Mouse (Mus musculus): ENCODE measurements at regions not wholly inside any gene's neighbourhood (a gene's known extent, or its start where the extent isn't known, plus 50 kb on each side); places are given as distances from the start of the nearest gene placed in this dataset.

DNA sequence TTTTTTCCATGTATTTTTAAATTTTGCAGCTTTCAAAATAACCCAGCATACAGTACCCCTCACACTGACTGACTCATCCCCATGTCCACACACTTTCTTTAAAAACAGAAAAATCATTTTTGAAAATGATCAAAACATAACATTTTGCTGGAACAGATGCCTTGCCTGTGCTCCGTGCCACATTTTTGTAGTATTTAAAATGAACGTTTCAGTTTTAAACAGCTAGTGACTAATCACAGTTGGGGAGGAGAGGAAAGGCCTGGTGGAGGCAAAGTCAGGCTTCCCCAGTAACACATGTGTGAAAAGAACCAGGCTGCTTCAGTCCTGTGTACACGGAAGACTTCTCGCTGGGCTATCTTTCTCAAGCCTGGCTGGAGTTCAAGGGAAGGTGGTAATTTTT lies 644.5 kb downstream of the Inhba start:
- DNase-seq (ENCODE audit: extremely low spot score, low read depth, low spot score), result no peak

- DNase-seq (ENCODE audit: extremely low spot score, low read depth, low spot score), result no peak
Observed at GRCm38 (mm10) chr13:16659894-16660293, 648.2 kb downstream of the Inhba start.

DNA sequence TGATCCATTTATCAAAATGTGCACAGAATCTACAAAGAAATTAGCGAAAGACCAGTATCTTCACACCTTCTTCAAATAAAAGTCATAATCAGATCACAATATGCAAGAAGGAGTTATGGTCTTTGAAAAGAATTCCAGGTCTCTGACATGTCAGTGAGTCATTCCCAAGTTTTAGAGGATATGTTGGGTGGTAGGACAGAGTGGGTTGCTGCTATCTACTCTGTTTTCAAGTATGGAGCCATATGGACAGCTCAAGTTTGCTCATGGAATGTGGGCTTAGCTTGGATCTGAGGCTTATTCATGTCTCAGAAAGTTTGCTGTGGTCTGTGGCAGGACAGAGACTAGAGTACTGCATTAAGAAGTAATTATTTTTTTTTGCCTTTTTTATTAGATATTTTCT lies 657.0 kb downstream of the Inhba start:
- DNase-seq (ENCODE audit: extremely low spot score, low read depth, low spot score), result no peak

- DNase-seq (ENCODE audit: extremely low spot score, low read depth, low spot score), result no peak
Observed at GRCm38 (mm10) chr13:16669281-16669680, 657.6 kb downstream of the Inhba start.

DNA sequence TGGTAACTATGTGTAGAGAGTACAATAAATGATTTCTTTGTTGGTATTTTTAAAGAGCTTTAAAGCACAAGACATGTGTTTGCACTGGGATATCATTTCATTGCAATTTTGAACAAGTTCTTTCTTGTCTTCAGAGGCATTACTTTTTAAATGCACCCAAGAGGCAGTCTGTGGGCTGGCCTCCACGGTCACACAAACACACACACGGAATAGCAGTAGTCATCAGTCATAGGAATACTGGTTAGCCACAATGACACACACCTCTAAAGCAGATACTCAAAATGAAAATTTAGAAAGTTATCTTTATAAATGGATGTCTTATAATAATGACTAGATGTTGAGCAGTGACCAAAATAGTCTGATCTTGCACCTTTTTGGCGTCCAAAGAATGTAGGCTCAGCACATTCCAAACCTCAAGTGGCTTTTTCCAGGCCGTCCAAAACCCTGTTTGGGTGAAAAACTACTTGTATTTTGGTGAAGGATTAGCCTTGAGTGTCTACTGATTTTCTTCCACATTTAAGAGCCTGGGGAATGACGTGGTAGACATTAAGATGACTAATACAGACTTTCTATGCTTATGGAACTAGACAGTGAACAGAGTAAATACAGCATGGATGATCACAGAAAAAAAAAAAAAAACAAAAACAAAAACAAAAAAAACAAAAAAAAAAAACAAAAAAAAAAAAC lies 658.5 kb downstream of the Inhba start:
- DNase-seq (ENCODE audit: extremely low spot score, low read depth, low spot score), result no peak

GRCm38 (mm10) chr13:16670736-16671135 lies 659.1 kb downstream of the Inhba start:
- DNase-seq (ENCODE audit: extremely low spot score, low read depth, low spot score), result no peak

GRCm38 (mm10) chr13:16676873-16677272 lies 665.2 kb downstream of the Inhba start:
- no peak for DNase-seq (ENCODE audit: extremely low spot score, low read depth, low spot score)

DNA sequence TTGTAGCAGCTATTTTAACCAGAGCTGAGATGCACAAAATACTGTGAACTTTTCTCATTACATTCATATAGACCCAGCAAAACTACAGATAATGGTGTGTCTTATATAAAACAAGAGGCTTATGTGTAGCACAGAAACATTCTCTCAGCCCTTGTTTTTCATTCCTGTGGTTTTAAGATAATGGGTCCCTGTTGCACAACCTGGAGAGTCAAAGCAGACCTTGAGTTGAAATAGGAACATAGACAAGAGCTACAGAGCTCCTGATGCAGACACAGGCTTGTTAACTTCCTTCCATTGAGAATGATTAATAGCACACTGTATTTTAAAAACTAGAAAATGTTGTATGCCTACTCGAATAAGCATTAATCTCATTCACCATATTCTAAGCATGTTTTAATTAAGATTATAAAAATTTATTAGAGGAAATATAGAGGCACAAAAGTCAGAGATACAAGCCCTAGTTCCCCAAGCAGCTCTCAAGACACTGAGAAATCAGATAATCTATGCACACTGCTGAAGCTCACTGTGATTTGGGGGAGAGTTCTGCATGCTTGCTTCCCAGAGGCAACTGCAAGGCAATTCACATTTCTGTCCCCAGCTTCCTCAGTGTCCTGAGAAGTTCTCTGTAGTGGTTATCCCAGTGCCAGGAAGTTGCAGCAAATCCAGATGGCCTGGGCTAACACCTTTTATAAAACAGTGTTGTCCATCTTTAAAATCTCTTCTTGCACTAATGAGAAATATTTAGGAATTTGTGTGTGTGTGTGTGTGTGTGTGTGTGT lies 666.8 kb downstream of the Inhba start:
- DNase-seq (ENCODE audit: extremely low spot score, low read depth, low spot score), result no peak

DNA sequence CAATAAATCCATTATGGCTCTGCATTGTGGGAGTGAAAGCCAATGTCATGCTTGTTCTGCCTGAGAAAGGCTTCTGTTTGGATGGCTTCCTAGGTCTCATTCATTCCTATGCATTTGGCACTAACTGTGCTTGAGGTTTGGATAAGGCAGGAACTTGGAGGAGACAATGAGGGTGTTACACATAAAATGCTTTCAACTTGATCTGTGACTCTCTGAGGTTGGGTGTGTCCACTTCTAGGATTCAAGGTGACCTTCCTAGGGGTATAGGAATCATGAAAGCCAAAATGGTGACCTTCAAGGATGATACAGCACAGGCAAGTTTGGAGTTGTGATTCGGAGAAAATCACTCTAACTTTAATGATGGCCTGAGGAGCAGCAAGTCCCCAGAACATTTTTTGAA lies 682.5 kb downstream of the Inhba start:
- DNase-seq (ENCODE audit: extremely low spot score, low read depth, low spot score), result no peak

DNA sequence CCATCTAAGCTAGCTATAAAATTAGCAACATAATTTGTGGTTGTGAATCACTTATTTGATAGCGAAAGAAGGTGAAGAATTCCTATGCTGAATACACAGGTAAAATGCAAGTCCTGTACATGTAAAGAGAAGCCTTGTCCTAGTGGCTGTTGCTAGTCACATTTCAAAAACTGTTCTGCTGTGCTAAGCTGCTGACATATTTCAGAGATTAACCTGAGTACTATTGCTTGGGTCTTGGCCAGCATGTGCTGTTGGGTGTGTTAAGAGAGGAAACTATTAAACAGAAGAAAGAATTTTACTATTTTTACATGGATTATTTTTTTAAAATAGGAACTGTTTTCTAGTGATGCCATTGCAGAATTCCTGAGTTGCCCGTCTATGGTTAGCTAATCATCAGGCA lies 689.3 kb downstream of the Inhba start:
- no peak for DNase-seq (ENCODE audit: extremely low spot score, low read depth, low spot score)

DNA sequence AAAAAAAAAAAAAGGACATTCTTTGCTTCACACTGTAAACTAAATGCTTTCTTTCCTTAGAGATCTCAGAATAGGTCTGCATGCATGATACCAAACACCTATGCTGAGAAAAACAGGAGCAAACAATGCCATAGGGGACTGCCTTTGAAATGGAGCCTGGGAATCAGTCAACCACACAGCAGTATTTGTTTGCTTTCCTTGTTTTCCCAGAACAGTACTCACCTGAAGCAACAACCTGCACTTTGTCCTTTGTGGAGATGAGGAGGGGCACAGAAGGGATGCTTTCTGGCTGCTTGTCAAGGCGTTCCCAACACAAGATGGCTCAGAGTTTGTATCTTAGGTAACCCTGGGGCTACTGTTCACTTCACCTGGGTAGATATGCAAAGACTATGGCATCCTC lies 690.5 kb downstream of the Inhba start:
- DNase-seq (ENCODE audit: extremely low spot score, low read depth, low spot score), result no peak

DNA sequence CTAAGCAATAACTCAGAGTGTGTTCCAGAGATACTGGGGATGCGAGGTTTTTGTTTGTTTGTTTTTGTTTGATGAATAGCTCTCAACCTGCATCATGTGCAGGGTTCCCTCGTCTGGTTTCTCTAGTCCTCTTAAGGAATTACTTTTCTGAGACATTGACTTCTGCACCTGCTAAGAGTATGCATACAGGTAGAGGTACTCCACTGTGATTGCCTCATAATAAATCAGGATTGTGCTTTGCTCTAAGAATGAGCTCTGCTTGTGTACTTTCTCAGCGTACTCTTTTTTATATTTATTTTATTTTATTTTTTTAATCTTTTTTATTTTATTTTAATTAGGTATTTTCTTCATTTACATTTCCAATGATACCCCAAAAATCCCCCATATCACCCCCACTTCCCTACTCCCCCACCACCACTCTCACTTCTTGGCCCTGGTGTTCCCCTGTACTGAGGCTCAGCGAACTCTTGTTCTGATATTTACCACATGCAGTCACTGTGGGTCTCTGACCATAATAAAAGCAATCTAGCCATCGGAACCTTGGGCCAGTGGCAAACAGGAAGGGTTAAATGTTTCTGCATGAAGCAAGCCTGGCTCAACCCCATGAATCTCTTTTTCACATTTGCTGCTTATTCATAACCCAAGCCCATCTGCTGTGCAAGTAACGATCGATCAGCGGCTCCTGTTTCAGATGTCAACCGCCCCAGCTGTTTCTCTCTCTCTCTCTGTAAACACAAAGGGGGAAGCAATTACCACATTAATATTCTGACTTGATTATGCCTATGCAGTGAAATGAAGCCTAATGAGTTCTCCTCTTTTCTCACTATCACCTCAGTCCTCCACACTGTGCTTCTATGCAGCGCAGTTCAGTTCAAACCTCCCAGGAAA lies 693.8 kb downstream of the Inhba start:
- no peak for DNase-seq (ENCODE audit: extremely low spot score, low read depth, low spot score)

- DNase-seq (ENCODE audit: extremely low spot score, low read depth, low spot score), result no peak
Observed at GRCm38 (mm10) chr13:16706105-16706442, 694.4 kb downstream of the Inhba start.

DNA sequence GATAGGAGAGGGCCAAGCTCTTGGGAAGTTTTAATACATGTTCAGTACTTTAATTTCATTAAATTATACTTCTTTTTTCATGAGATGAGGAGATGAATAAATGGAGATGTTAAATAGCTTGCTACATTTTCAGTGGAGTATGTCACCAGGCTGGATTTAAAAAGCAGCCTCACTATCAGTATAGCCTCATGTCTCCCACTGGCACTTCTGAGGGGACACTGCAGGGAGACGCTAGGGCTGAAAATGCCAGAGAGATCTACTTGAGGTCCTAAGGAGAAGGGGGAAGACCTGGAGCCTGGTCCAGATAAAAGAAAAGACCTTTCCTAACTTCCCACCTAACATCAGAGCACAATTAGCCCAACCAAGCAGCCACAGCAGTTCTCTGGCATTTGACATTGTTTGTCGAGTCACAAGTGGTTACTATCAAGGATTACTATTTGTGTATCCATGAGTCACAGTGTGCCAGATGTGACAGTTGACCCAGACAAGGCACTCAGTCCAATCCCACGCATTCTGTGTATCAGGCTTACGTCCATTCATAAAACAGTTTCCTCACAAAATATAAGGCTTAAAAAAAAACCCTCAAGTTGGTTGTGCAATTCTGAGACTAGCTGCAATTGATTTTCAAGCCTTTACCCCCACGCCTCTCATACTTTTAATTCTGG lies 703.8 kb downstream of the Inhba start:
- no peak for DNase-seq (ENCODE audit: extremely low spot score, low read depth, low spot score)

DNA sequence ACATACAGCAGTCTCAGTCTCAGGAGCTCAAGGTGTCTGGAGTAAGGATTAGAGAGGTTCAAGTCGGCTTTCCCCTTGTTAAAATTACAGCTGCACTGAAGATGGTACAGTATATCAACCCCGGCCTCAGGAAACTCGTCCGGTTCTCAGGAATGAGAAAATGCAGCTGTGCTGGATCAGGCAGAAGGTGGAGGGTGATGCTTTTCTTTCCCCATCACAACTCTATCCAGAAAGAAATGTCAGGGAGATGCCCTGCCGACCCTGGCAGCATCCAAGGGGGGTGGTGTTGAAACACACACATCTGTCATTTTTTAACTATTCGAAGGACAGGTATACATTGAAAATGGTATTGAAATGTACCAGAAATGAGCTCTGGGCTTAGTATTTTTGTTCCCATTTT lies 704.7 kb downstream of the Inhba start:
- DNase-seq (ENCODE audit: extremely low spot score, low read depth, low spot score), result no peak

DNA sequence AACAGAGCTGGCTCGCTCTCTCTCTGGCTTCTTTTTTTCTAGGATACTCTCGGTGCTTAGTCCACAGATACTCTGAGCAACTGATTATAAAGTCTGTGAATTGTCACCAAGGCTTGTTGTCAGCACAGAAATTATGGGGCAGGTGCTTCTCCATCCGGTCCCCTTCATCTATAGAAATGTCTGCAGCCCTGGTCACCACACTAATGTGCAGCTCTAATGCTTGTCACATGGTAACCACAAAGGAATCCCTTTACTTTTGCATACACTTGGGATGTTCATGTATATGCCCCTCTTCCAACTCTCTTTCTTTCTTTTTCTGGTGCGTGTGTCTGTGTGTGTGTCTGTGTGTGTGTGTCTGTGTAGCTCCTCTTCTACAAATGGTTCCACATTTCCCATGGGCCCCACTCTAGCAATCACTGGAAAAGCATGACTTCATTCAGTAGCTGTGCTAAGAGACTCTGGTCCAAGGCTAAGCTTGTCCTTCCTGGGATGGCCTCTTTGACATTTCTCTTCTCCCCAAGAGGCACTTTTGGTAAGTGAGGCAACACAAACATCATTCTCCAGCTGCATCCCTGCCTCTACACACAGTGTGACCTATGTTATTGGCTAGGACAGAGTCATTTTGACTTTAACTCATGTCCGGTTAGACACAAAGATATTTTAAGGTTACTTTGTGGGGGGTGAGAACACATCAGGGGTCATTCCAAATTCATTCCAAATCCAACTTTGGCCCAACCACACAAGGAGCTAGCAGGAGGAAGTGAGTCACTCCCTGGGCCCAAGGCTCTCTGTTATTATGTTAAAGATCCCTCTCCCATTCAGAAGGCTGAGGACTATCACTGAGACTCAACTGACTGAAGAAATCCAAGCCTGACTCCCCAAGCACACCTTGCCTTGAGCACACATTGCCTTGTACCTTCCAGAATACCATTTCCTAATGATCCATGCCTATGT lies 705.4 kb downstream of the Inhba start:
- no peak for DNase-seq (ENCODE audit: extremely low spot score, low read depth, low spot score)

GRCm38 (mm10) chr13:16720090-16720489 lies 708.4 kb downstream of the Inhba start:
- DNase-seq (ENCODE audit: extremely low spot score, low read depth, low spot score), result no peak

DNA sequence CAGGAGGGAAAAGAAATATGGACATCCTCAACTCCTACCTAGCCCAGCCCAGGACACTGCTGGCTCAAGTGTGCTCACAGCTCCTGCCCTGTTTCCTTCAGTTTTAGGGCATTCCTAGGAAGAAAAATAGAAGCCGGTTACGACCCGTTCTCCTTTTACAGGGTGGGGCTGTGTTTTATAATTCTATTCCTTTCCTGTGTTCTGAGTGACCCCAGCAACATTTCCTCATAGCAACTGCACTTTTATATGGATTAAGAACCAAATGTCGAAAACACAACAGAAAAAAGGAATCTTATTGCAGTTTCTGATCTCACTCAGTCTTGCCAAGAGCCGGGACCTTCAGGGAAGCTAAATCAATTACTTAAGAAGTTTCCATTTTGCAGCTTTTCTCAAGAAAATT lies 713.7 kb downstream of the Inhba start:
- no peak for DNase-seq (ENCODE audit: extremely low spot score, low read depth, low spot score)

- DNase-seq (ENCODE audit: extremely low spot score, low read depth, low spot score), result no peak
Observed at GRCm38 (mm10) chr13:16738313-16738712, 726.7 kb downstream of the Inhba start.

DNA sequence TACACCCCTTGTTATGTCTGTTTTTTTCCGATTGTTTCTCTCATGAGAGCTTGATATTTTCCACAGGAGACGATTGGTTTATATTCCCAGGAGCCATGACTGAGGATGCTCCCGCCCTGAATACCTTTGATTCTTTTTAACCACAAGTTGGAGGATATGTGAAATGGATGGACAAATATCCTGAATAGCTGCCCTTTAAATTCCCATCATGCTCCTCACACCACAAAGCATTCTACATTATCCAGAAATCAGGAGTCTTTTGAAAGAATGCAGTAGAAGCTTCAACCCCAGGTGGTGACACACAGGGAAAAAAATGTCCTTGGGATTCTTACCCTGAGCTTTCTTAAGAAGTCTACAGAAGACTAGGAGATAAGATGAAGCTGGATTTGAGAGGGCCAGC lies 727.9 kb downstream of the Inhba start:
- no peak for DNase-seq (ENCODE audit: extremely low spot score, low read depth, low spot score)
